Mouse (Mus musculus) ES-CJ7 (cell line): ENCODE data around the gene Cntrl.
A peak's percentile ranks its signal among the peaks of the same experiment; 100 is the strongest.

Experiments used
- DNase-seq: peaks from one replicate; pipeline ENCODE4 v3.0.0; 2011; ENCODE audit warnings: low read depth, low spot score

The Cntrl gene

DNA sequence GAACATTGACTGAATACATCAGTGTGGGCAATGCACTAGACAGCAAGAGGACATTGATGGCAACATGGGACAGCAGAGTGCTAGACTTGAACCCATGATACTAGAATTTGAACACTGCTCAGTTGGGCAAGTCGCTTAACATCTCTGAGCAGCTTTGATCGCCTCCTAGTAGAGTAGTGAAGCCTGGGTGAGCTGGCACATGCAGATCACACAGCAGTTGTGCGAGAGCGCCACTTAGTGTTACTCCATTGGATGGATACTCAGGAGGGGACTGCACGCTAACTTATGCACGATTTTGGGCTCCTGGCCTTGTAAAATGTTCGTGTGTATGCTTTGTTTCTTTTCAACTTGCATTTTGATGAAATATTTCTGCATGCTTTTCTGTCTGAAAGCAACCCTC lies 15.4 kb downstream of the Cntrl start:
- peak; percentile 45 for DNase-seq

GRCm38 (mm10) chr2:35131491-35131890 lies 22.2 kb downstream of the Cntrl start:
- DNase-seq = no peak

DNA sequence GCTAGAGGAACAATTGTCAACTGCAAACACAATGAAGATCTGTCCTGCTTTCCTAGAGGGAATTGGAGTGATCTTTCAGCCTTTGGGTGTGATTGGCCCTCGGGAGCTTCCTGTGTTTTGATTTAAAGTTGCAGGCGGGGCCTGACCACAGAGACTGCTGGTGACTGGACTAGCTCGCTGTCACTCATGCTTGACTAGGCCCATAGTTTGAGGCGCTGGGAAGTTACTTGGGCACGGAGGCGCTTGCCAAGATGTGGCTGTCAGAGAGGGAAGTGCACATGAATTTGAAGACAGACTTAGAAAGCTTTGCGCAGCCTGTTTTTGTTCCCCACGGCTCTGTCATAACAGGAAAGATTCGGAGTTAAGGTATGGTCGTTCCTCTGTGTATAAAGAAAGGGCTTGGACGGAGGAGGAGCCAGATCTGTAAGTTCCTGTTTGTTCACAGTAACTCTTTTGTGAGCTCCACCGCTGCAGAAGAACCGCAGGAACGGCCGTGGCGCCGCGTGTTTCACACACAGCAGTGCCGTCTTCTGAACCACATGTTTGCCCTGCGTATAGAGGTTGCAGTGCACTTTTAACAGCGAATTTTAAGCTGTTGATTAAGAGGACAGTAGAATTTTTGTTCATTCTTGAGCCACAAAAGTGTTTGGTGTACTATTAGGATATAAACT lies 22.8 kb downstream of the Cntrl start:
- DNase-seq = peak; percentile 97

- no peak for DNase-seq
Measured at GRCm38 (mm10) chr2:35132662-35133055, 23.4 kb downstream of the Cntrl start.

- no peak for DNase-seq
Measured at GRCm38 (mm10) chr2:35133891-35134290, 24.6 kb downstream of the Cntrl start.

DNA sequence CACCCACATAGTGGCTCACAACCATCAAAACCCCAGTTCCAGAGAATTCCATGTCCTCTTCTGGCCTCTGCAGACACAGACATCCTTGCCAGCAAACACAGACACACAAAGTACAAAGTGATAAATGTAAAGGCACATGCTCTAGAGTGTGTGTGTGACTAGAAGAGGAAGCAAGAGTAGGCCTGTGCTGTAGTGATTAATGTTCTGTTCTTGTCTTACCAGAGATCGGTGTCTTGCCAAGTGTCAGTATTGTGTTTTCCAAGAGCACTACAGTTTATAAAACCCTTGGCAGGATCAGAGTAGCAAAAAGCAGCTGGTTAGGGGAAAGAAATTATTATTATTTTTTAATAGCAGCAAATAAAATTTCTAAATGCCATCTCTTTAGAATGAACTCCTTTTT lies 29.3 kb downstream of the Cntrl start:
- DNase-seq = no peak

- DNase-seq = no peak
Measured at GRCm38 (mm10) chr2:35141673-35142072, 32.4 kb downstream of the Cntrl start.

- DNase-seq = no peak
Measured at GRCm38 (mm10) chr2:35148806-35149205, 39.5 kb downstream of the Cntrl start.

DNA sequence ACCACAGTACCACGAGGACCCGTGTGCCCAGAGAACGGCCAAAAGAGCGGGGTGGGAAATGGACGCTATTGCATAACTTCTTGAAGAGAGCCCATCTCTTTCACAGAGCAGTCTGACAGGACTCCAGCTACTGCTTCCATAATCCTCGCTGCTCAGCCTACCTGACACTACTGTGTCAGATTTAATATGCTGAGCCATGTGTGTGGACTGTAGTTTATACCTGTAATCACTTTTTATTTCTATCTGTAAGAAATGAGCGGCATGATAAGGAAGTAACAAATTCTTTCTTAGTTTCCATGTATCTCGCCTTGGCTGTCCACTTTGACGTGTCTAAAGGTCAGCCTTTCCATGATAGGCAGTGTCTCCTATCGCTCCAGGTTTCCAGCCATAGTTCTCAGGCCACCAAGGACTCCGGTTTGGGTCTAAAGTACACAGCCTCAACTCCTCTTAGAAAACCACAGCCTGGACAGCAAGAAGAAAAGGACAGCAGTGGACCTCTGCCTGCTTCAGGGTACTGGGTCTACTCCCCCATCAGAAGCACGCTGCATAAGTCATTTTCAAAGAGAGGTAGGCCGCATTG lies 42.1 kb downstream of the Cntrl start:
- no peak for DNase-seq

DNA sequence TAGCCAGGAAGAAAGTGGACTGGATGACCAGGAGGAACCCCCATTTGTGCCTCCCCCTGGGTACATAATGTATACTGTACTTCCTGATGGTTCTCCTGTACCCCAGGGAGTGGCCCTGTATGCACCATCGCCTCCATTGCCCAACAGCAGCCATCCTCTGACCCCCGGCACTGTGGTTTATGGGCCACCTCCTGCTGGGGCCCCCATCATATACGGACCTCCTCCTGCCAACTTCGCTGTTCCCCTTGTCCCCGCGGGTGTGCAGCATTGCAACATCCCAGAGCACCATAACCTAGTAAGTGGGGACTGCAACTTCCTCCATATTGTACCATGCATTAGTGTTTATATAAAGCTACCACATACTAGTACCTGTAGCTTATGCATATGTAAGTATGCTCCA lies 43.9 kb downstream of the Cntrl start:
- DNase-seq = no peak

- DNase-seq = no peak
Measured at GRCm38 (mm10) chr2:35153844-35154554, 44.7 kb downstream of the Cntrl start.

DNA sequence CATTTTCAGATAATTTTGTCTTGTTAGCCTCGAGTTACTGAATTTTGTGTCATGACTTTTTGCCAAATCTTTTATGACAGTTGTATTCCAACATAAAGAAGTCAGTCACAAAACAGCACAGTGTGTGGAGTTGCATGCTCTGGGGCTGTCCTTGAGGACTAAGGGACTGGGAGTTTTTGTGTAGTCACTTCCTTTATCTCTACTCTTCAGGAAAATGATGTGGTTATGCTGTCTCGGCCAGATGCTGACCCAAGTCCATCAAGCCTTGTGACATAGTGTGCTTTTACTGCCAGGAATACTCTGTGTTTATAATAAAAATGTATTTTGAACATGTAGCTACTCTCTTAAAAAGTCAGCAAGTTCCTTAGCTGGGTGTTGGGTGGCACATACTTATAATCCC lies 47.7 kb downstream of the Cntrl start:
- no peak for DNase-seq

DNA sequence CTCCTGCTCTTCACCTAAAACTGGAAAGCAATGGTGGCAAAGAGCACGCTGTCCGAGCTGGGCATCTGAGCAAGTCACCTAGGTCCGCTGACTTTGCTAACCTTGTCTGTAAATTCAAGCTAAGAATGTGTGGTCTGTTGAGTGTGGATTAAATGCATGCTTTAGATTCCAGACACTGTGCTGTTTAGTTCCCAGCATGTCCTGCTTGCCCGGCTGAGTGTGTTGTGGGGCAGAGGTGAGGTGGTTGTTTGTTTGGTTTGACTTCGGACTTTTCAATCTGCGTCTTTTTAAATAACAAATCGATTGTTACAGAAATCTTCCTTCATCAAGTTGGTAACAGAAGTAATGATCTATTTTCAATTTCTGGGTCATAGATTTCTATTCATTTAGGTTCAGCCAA lies 48.5 kb downstream of the Cntrl start:
- DNase-seq = no peak

DNA sequence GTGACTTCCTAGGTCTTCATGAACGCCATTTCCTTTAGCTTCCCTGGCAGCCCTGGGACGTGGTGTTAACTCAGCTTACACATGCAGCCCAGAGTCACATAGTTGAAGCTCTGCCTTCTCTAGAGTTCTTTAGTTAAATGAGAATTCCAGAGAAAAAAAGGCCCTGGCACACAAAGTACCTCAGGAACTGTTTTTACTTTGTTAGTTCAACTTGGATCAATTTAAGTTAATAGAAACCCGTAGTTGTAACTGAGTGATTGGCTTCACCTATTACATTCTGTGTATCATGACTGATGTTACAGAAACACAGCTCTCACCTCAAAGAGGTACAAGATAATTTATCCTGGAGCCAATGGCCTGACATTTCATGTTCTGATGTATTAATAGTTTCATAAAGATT lies 49.1 kb downstream of the Cntrl start:
- DNase-seq = no peak

DNA sequence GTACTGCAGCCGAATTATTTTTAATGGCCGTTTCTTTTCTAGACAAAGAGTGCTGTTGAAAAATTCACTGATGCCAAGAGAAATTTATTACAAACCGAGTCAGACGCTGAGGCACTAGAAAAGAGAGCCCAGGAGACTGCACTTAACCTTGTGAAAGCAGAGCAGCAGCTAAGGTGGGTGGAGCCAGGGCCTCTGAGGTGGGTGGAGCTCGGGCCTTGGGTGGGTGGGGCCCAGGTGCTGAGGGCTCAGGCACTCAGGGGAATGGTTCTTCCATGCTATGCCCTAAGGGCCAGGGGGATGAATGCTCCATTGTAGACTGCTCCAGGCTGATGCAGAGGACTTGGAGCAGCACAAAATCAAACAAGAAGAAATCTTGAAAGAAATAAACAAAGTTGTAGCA lies 50.9 kb downstream of the Cntrl start:
- DNase-seq = peak; percentile 62

- no peak for DNase-seq
Measured at GRCm38 (mm10) chr2:35161846-35162488, 52.7 kb downstream of the Cntrl start.

GRCm38 (mm10) chr2:35163396-35163795 lies 54.1 kb downstream of the Cntrl start:
- no peak for DNase-seq

DNA sequence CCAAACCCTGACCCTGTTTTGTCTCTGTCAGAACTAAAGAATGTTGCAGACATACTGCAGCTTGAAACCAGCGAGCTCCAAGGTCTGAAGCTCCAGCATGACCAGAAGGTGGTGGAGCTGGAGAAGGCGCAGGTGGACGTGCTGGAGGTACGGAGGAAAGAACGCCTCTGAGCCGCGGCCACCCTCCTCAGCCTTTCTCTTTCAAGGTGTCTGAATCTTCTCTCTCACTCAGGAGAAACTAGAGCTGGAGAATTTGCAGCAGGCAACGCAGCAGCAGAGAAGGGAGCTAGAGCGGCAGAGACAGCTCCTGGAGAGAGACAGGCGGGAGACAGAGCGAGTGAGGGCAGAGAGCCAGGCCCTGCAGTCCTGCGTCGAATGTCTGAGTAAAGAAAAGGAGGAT lies 56.1 kb downstream of the Cntrl start:
- DNase-seq = no peak

DNA sequence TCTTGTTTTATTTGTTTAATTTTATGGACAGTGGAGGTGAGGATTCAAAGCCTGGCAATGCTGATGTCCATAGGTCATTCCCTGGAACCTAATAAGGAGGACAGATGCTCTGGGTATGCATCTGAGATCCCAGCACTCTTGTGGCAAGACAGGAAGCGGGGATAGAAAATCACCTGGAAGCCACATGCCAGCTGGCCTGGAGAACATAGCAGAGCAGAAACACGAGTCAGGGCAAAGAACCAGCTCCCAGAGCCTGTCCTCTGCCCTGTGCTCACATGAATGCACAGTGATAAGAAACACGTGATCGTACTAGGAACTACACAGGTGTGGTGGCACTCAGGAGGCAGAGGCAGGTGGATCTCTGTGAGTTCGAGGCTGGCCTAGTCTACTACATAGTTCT lies 57.5 kb downstream of the Cntrl start:
- DNase-seq = no peak

DNA sequence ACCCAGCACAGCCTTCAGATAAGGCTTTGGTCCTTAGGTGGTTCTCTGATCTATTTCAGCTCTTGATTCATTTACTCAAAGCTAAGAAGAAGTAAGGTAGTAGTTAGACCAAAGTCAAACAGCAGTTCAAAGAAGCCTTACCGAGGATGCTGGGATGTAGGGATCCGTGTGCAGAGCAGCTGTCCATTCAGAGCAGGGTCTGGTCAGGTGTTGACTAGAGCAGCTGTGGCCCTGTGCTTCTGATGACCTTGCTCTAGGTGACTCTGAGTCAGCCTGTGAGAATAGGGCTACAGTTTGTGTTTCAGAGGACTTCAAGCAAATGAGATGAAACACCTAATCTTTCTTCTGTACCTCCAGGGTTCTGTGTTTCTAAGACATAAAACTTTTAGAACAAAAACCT lies 60.2 kb downstream of the Cntrl start:
- DNase-seq = no peak

DNA sequence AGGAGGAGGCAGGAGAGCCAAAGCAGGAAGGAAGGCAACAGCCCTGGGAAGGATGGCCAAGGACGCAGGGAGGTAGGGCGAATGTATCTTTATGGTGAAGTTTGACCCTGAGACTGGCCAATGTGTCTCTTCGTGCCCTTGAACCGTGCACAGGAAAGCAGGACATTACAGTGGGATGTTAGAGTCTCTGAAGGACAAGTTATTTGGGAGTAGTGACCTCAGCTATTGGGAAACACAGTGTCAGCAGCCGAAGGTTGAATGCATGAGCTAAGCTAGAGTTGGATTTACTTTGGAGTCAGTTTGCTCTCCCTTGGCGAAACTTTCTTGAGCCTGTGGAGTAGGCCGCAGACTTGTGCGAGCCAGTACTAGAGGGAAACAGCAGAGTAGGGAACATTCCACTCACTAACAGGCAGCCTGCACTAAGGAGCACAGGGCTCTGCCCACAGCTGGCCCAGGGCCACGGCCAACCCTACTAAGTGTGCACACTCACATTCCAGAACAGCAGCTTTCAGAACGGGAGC lies 62.1 kb downstream of the Cntrl start:
- no peak for DNase-seq

DNA sequence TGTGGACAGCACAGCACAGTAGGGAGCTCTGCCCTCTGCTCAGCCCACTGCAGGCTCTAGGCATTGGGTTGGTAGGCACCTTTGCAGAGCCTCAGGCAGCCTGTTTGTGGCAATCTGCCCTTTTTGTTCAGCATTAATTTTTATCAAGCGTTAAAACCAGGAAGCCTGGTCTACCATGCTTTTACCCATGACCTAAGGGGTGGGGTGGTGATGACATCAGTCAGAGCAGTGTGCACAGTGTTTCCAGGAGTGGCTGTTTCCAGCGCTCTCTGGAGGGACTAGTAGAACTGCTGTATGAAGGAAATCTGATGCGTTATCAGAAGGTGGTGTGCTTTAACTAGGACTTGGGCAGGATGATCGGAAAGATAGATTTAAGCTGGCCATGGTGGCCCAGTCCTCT lies 63.0 kb downstream of the Cntrl start:
- DNase-seq = no peak
